Mouse (Mus musculus) forebrain, embryonic 11.5 days (tissue): ENCODE results near the gene Zfp935. TPM values are rescaled to one million over a fixed set of nuclear protein-coding genes. Genes with fewer than 3 reads are reported as not detected.
A peak's percentile ranks its signal among the peaks of the same experiment; 100 is the strongest.
"Not testable (repeated sequence)": the region's sequence is repeated elsewhere in the genome, so short reads cannot be mapped to it uniquely, and the experiment has no call there.

Experiments
- ATAC-seq: fragments of 200-750 bp; cut with Nextera tagmentation; replicated peaks from 2 replicates; pipeline ENCODE4 v1.8.0; 2017; ENCODE audit warnings: moderate TSS enrichment; ENCODE audit not compliant: low FRiP score
- DNase-seq: peaks from one replicate; pipeline ENCODE4 v3.0.0-alpha.2; 2017; ENCODE audit warnings: low spot score
- H3K27ac ChIP-seq: fragments of 300-500 bp; sonication (generic); 2 replicates; pipeline ENCODE4 v1.5.1; 2014; ENCODE audit warnings: low read depth, low read length
- H3K27me3 ChIP-seq: fragments of 300-500 bp; sonication (generic); 2 replicates; pipeline ENCODE4 v1.6.1; 2014; ENCODE audit warnings: mild to moderate bottlenecking, low read length, mixed read lengths; ENCODE audit not compliant: control insufficient read depth, insufficient read depth
- H3K36me3 ChIP-seq: fragments of 300-500 bp; sonication (generic); 2 replicates; pipeline ENCODE4 v1.6.1; 2014; ENCODE audit warnings: mild to moderate bottlenecking, low read length, moderate library complexity, mixed read lengths; ENCODE audit not compliant: control insufficient read depth, insufficient read depth
- H3K4me1 ChIP-seq: fragments of 300-500 bp; sonication (generic); replicated peaks from 2 replicates; pipeline ENCODE4 v1.6.1; 2014; ENCODE audit warnings: low read length, mixed read lengths; ENCODE audit not compliant: control insufficient read depth, insufficient read depth
- H3K4me2 ChIP-seq: fragments of 300-500 bp; sonication (generic); 2 replicates; pipeline ENCODE4 v1.6.1; 2014; ENCODE audit warnings: low read depth, mild to moderate bottlenecking, low read length, moderate library complexity, mixed read lengths; ENCODE audit not compliant: severe bottlenecking
- H3K4me3 ChIP-seq: fragments of 300-500 bp; sonication (generic); 2 replicates; pipeline ENCODE4 v1.5.1; 2014; ENCODE audit warnings: low read depth, low read length
- H3K9ac ChIP-seq: fragments of 300-500 bp; sonication (generic); 2 replicates; pipeline ENCODE4 v1.6.1; 2014; ENCODE audit warnings: low read length
- H3K9me3 ChIP-seq: fragments of 300-500 bp; sonication (generic); 2 replicates; pipeline ENCODE4 v1.6.1; 2016; ENCODE audit warnings: low read length, mixed read lengths; ENCODE audit not compliant: control insufficient read depth
- WGBS: fragments of 180-500 bp; shearing (Covaris S2); extraction: QIAGEN DNeasy Blood & Tissue Kit; methylation state at CpG from one replicate; pipeline ENCODE4 v1.1.7; 2014; 5-methylcytosine and 5-hydroxymethylcytosine counted together
- polyA plus RNA-seq: library from polyadenylated mRNA; unstranded; fragments of >200 nt; fragmentation: Nextera tagmentation; extraction: Ambion mirVana; gene quantifications from 2 replicates; pipeline ENCODE4 v1.2.1, GENCODE M21; 2014

Zfp935 gene
- not detected in 2 replicates for polyA plus RNA-seq

GRCm38 (mm10) chr13:62558189-62559110 is at the start of gene Zfp935:
Gene Zfp935 (minus strand): TSS chr13:62558511.
- H3K9me3 ChIP-seq, H3K4me1 ChIP-seq, H3K36me3 ChIP-seq, H3K27me3 ChIP-seq, H3K27ac ChIP-seq: not testable (repeated sequence)
- DNase-seq: peak; percentile 46
- peak; percentile 66; the same call in 1 of the 2 replicates for ATAC-seq
- Histone ChIP-seq H3K4me2 (peak within 1 kb of the TSS; percentile 34; the same call in 1 of the 2 replicates), H3K9ac (peak within 1 kb of the TSS; percentile 43), H3K4me3 (peak within 1 kb of the TSS; percentile 38)
- 2% methylated on average over 24 of the region's 27 CpGs for WGBS

- H3K4me3 ChIP-seq, ATAC-seq, H3K27me3 ChIP-seq, H3K36me3 ChIP-seq, H3K9ac ChIP-seq, H3K9me3 ChIP-seq, DNase-seq, H3K4me2 ChIP-seq, H3K27ac ChIP-seq, H3K4me1 ChIP-seq: not testable (repeated sequence)
- WGBS: 86% methylated on average over 3 of the region's 6 CpGs
Measured at GRCm38 (mm10) chr13:62571099-62571498, 12.8 kb upstream of the Zfp935 start, which contains the start of gene Zfp934. Gene Zfp934 (minus strand): TSS chr13:62571199.

- not testable (repeated sequence) for ATAC-seq, H3K4me1 ChIP-seq, H3K27ac ChIP-seq, H3K4me2 ChIP-seq, DNase-seq, H3K27me3 ChIP-seq, H3K9ac ChIP-seq, H3K4me3 ChIP-seq, H3K36me3 ChIP-seq, H3K9me3 ChIP-seq
- WGBS: 16% methylated on average over 1 of the region's 1 CpGs
Measured at GRCm38 (mm10) chr13:62561696-62562095, 3.4 kb upstream of the Zfp935 start.

- DNase-seq, H3K27ac ChIP-seq, H3K27me3 ChIP-seq, H3K9ac ChIP-seq, H3K9me3 ChIP-seq, H3K4me3 ChIP-seq, H3K36me3 ChIP-seq, H3K4me2 ChIP-seq, H3K4me1 ChIP-seq, ATAC-seq: not testable (repeated sequence)
Measured at GRCm38 (mm10) chr13:62530129-62530528, 28.2 kb downstream of the Zfp935 start.

GRCm38 (mm10) chr13:62510641-62511420 is 47.5 kb downstream of the Zfp935 start:
- H3K9me3 ChIP-seq, H3K27ac ChIP-seq, H3K4me2 ChIP-seq, H3K27me3 ChIP-seq, ATAC-seq, H3K4me1 ChIP-seq, H3K36me3 ChIP-seq, DNase-seq, H3K9ac ChIP-seq, H3K4me3 ChIP-seq: not testable (repeated sequence)
- 83% methylated on average over 1 of the region's 1 CpGs for WGBS

GRCm38 (mm10) chr13:62472661-62473060 is 85.7 kb downstream of the Zfp935 start:
- not testable (repeated sequence) for H3K4me2 ChIP-seq, H3K9me3 ChIP-seq, ATAC-seq, H3K4me1 ChIP-seq, DNase-seq, H3K4me3 ChIP-seq, H3K36me3 ChIP-seq, H3K9ac ChIP-seq, H3K27ac ChIP-seq, H3K27me3 ChIP-seq
- WGBS: 97% methylated on average over 8 of the region's 8 CpGs

GRCm38 (mm10) chr13:62469947-62470346 is 88.4 kb downstream of the Zfp935 start:
- not testable (repeated sequence) for ATAC-seq, H3K9ac ChIP-seq, H3K27me3 ChIP-seq, H3K9me3 ChIP-seq, H3K4me3 ChIP-seq, H3K4me2 ChIP-seq, H3K4me1 ChIP-seq, DNase-seq, H3K36me3 ChIP-seq, H3K27ac ChIP-seq

- H3K9ac ChIP-seq: peak within 1 kb of the TSS; percentile 69
- 2% methylated on average over 28 of the region's 28 CpGs for WGBS
- H3K27ac ChIP-seq: not testable (repeated sequence)
Measured at GRCm38 (mm10) chr13:62466424-62467334, 91.6 kb downstream of the Zfp935 start, which contains the start of gene Gm49359. Gene Gm49359 (minus strand): TSS chr13:62466832.

More at GRCm38 (mm10) chr13:62466424-62467334, 91.6 kb downstream of the Zfp935 start, which contains the start of gene Gm49359:
- H3K4me1 ChIP-seq, H3K9me3 ChIP-seq, H3K36me3 ChIP-seq, H3K27me3 ChIP-seq: not testable (repeated sequence)
- ATAC-seq: peak; percentile 100
- H3K4me2 ChIP-seq: peak within 1 kb of the TSS; percentile 32; the same call in 1 of the 2 replicates
- peak; percentile 85 for DNase-seq
- H3K4me3 ChIP-seq: peak within 1 kb of the TSS; percentile 51
